4 mouse cellular contexts compared by ENCODE assay signal in the genomic region with DNA sequence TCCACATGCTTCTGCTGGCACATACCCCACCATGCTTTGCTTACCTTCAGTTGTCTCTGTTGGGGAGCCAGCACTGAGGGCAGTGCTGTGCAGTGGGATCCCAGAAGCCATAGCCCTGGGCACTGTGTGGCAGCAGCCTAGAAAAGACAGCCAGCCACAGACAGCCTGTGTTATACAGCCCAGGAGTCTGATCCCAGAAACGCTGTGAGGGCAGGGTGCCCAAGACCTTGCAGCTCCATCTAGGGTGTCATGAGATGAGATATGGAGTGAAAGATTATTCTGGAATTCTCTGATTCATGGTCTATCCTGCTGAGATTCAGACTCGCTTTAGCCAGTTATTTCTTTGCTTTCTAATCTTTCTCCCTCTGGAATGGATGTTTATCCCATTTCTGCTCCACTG. TPM values are rescaled to one million over a fixed set of nuclear protein-coding genes. Genes with fewer than 3 reads are reported as not detected.
"Had no signal": no experiment of that assay in that cellular context is flagged by ENCODE, and none has a peak within 500 bp of the region (broad histone marks: within the 10 kb centered on the region; RNA-seq: fewer than 3 reads in every experiment).

No protein-coding gene starts in this region.

- DNase-seq: lung, adult 2 months; right cerebral cortex, postnatal 14 days; thymus, postnatal 4 days had no signal

RNA-seq across cellular contexts. Expression of a gene that starts 51.4 kb away (rescaled TPM):
- total RNA-seq: monocyte, adult 5-6 weeks had no signal
